Mouse (Mus musculus) stomach, postnatal 0 days (tissue): Measurements from ENCODE around the gene Atp12a.

ENCODE experiments used
- CTCF ChIP-seq: IDR thresholded peaks from 2 replicates; pipeline ENCODE4 v1.5.1; 2016; ENCODE audit warnings: antibody characterized with exemption, low read depth, mild to moderate bottlenecking, moderate library complexity
- EP300 ChIP-seq: optimal IDR thresholded peaks from 2 replicates; pipeline ENCODE3; 2016; ENCODE audit warnings: antibody characterized with exemption

- TF ChIP-seq CTCF: no peak
- no peak for TF ChIP-seq EP300
These were observed 16.2 kb upstream of the Atp12a start for GRCm38 (mm10) chr14:56348704-56349103.
